Mouse (Mus musculus) cerebellum, adult 2 months (tissue): Measurements from ENCODE around the gene B4galnt2. TPM values are rescaled to one million over a fixed set of nuclear protein-coding genes. Genes with fewer than 3 reads are reported as not detected.
"Not testable (repeated sequence)": the region's sequence is repeated elsewhere in the genome, so short reads cannot be mapped to it uniquely, and the experiment has no call there.

Source experiments
- DNase-seq, 2 experiments: peaks; one replicate each; pipeline ENCODE4 v3.0.0; 2021
- H3K27ac ChIP-seq: fragments of 200-500 bp; 2 replicates; pipeline ENCODE4 v1.5.1; 2012; ENCODE audit warnings: low read length, control low read depth, inconsistent platforms; ENCODE audit not compliant: insufficient read depth
- H3K27me3 ChIP-seq: fragments of 200-500 bp; 2 replicates; pipeline ENCODE4 v1.6.1; 2012; ENCODE audit warnings: inconsistent platforms, mild to moderate bottlenecking, low read length, moderate library complexity; ENCODE audit not compliant: control insufficient read depth, insufficient read depth
- H3K4me1 ChIP-seq: fragments of 200-500 bp; 2 replicates; pipeline ENCODE4 v1.6.1; 2011; ENCODE audit warnings: low read length; ENCODE audit not compliant: control insufficient read depth, insufficient read depth
- H3K4me3 ChIP-seq: fragments of 200-500 bp; replicated peaks from 2 replicates; pipeline ENCODE3; 2011; ENCODE audit warnings: mild to moderate bottlenecking, low read depth, low read length, control low read depth; ENCODE audit not compliant: insufficient read depth
- CTCF ChIP-seq: fragments of 200-500 bp; IDR thresholded peaks from 2 replicates; pipeline ENCODE4 v1.5.1; 2011; ENCODE audit warnings: low read depth, mild to moderate bottlenecking, control low read depth, low read length, moderate library complexity, borderline replicate concordance; ENCODE audit not compliant: insufficient read depth
- POLR2A ChIP-seq: fragments of 200-500 bp; IDR thresholded peaks from 2 replicates; pipeline ENCODE4 v1.6.1; 2011; ENCODE audit warnings: low read length, control low read depth, borderline replicate concordance; ENCODE audit not compliant: insufficient read depth
- WGBS: fragments of 180-500 bp; shearing (Covaris S2); methylation state at CpG from one replicate; pipeline ENCODE4 v1.1.7; 2018; 5-methylcytosine and 5-hydroxymethylcytosine counted together
- polyA plus RNA-seq: library from polyadenylated mRNA; depleted of rRNA; stranded (reverse); fragments of >200 nt; gene quantifications from 2 replicates; pipeline ENCODE4 v1.2.3, GENCODE M21; 2012

Gene B4galnt2
- polyA plus RNA-seq, 1 experiment, result not detected

GRCm38 (mm10) chr11:95915006-95915710 lies 467 bp upstream of the B4galnt2 start:
- peaks cover 2% of the 10 kb centered on the region; the same call in 1 of the 2 replicates for H3K27me3 ChIP-seq
- H3K27ac ChIP-seq, result no peak overlapping the region
- no peak overlapping the region for H3K4me3 ChIP-seq
- TF ChIP-seq POLR2A, result no peak
- 2% methylated on average over 28 of the region's 28 CpGs for WGBS
- peak in 1 of 2 experiments; percentile 9 for DNase-seq
- no peaks in the 10 kb centered on the region; the same call in 1 of the 2 replicates for H3K4me1 ChIP-seq

- peaks cover 2% of the 10 kb centered on the region; the same call in 1 of the 2 replicates for H3K27me3 ChIP-seq
- no peak for DNase-seq
- no peaks in the 10 kb centered on the region; the same call in 1 of the 2 replicates for H3K4me1 ChIP-seq
- 4% methylated on average over 14 of the region's 14 CpGs for WGBS
- TF ChIP-seq POLR2A (no peak), CTCF (no peak)
- H3K27ac ChIP-seq, result no peak overlapping the region
- H3K4me3 ChIP-seq, result no peak overlapping the region
Observed at GRCm38 (mm10) chr11:95913959-95914566, 628 bp downstream of the B4galnt2 start.

- H3K4me1 ChIP-seq, result no peaks in the 10 kb centered on the region; the same call in 1 of the 2 replicates
- TF ChIP-seq CTCF (no peak), POLR2A (no peak)
- WGBS, result 24% methylated on average over 6 of the region's 7 CpGs
- H3K27ac ChIP-seq, result no peak overlapping the region
- no peak for DNase-seq
- peaks cover 2% of the 10 kb centered on the region; the same call in 1 of the 2 replicates for H3K27me3 ChIP-seq
- H3K4me3 ChIP-seq, result no peak overlapping the region
Observed at GRCm38 (mm10) chr11:95911579-95911978, 3.1 kb downstream of the B4galnt2 start.

- TF ChIP-seq POLR2A (no peak), CTCF (no peak)
- H3K27ac ChIP-seq, result no peak overlapping the region
- no peaks in the 10 kb centered on the region; the same call in 1 of the 2 replicates for H3K27me3 ChIP-seq
- no peak overlapping the region for H3K4me3 ChIP-seq
- DNase-seq, result no peak
- no peaks in the 10 kb centered on the region for H3K4me1 ChIP-seq
- 86% methylated on average over 5 of the region's 5 CpGs for WGBS
Observed at GRCm38 (mm10) chr11:95907805-95908524, 6.7 kb downstream of the B4galnt2 start.

- Histone ChIP-seq H3K27me3 (no peaks in the 10 kb centered on the region; the same call in 1 of the 2 replicates), H3K4me3 (no peak overlapping the region), H3K4me1 (no peaks in the 10 kb centered on the region), H3K27ac (no peak overlapping the region)
- WGBS, result 69% methylated on average over 2 of the region's 2 CpGs
- no peak for TF ChIP-seq POLR2A
- no peak for TF ChIP-seq CTCF
- no peak for DNase-seq
Observed at GRCm38 (mm10) chr11:95904290-95904689, 10.4 kb downstream of the B4galnt2 start.

- H3K4me1 ChIP-seq, result no peaks in the 10 kb centered on the region
- DNase-seq, result no peak
- H3K27me3 ChIP-seq, result no peaks in the 10 kb centered on the region; the same call in 1 of the 2 replicates
- TF ChIP-seq POLR2A, result no peak
- TF ChIP-seq CTCF, result no peak
- H3K27ac ChIP-seq, result no peak overlapping the region
- 81% methylated on average over 14 of the region's 14 CpGs for WGBS
- H3K4me3 ChIP-seq, result no peak overlapping the region
Observed at GRCm38 (mm10) chr11:95896446-95897179, 18.1 kb downstream of the B4galnt2 start.

- 71% methylated on average over 2 of the region's 2 CpGs for WGBS
- H3K27ac ChIP-seq, result no peak overlapping the region
- no peak for DNase-seq
- H3K27me3 ChIP-seq, result no peaks in the 10 kb centered on the region; the same call in 1 of the 2 replicates
- no peaks in the 10 kb centered on the region for H3K4me1 ChIP-seq
- H3K4me3 ChIP-seq, result no peak overlapping the region
- TF ChIP-seq POLR2A (no peak), CTCF (no peak)
Observed at GRCm38 (mm10) chr11:95890462-95891051, 24.1 kb downstream of the B4galnt2 start.

GRCm38 (mm10) chr11:95879861-95880260 lies 34.8 kb downstream of the B4galnt2 start:
- H3K27me3 ChIP-seq, H3K4me1 ChIP-seq, H3K4me3 ChIP-seq, H3K27ac ChIP-seq, DNase-seq: not testable (repeated sequence)
- 79% methylated on average over 2 of the region's 2 CpGs for WGBS
